ENCODE assay signal across 8 mouse cellular contexts in genomic region chr3:30601175-30601574, GRCm38 (mm10). TPM values are rescaled to one million over a fixed set of nuclear protein-coding genes. Genes with fewer than 3 reads are reported as not detected.
DNase-seq lines count a peak whose midpoint lies in the region; ATAC-seq and TF ChIP-seq lines count a peak whose summit lies in the region.

No protein-coding gene starts in this region.

- H3K4me2 ChIP-seq in intestine, postnatal 0 days (replicated peaks; ENCODE audit: low read depth) = peak overlapping the region; percentile 82
- peak overlapping the region; percentile 80 for H3K4me2 ChIP-seq in midbrain, embryonic 11.5 days

- no peaks in the 10 kb centered on the region for H3K9me3 ChIP-seq in intestine, postnatal 0 days (ENCODE audit: control insufficient read depth)
- no peaks in the 10 kb centered on the region for H3K9me3 ChIP-seq in midbrain, embryonic 11.5 days (ENCODE audit: control insufficient read depth, low read length)

- intact Hi-C loops in left cerebral cortex, postnatal 4 days (cut with DNase I) = loop anchor here (10.0 kb wide), 1 partner anchor 344 kb away; no protein-coding TSS in a partner anchor

- DNase-seq in frontal cortex, adult 2 months (ENCODE audit: extremely low spot score in 1 of 2, low spot score in 1 of 2) = peak; percentile 79 to 98
- DNase-seq in embryo, embryonic 11.5 days (ENCODE audit: low read depth, low spot score) = peak; percentile 79
- DNase-seq in left cerebral cortex, postnatal 4 days = peak; percentile 73
- DNase-seq in midbrain, embryonic 11.5 days (ENCODE audit: low spot score, missing footprints) = peak; percentile 99
- DNase-seq in right cerebral cortex, postnatal 4 days = peak; percentile 73

- ATAC-seq in frontal cortex, adult (ENCODE audit: low TSS enrichment) = no peak
- ATAC-seq in granulocyte monocyte progenitor cell, adult 5-6 weeks (replicated peaks; ENCODE audit: poor library complexity, severe bottlenecking) = peak; percentile 13
- peak; percentile 19 for ATAC-seq in intestine, postnatal 0 days
- peak; percentile 17 for ATAC-seq in midbrain, embryonic 11.5 days (ENCODE audit: low FRiP score)

- no peak for TF ChIP-seq CTCF in intestine, postnatal 0 days (IDR thresholded peaks at IDR 0.05; ENCODE audit: low read depth)

- H3K27me3 ChIP-seq in intestine, postnatal 0 days (replicated peaks; ENCODE audit: control insufficient read depth, insufficient read depth, low read length) = no peaks in the 10 kb centered on the region
- H3K27me3 ChIP-seq in midbrain, embryonic 11.5 days (ENCODE audit: control insufficient read depth, insufficient read depth, low read length) = no peaks in the 10 kb centered on the region

- peak overlapping the region; percentile 83 for H3K4me3 ChIP-seq in intestine, postnatal 0 days (ENCODE audit: low read depth, low read length)
- H3K4me3 ChIP-seq in midbrain, embryonic 11.5 days (ENCODE audit: low read depth, low read length) = peak overlapping the region; percentile 56

- under 1% methylated on average over 17 of the region's 17 CpGs for WGBS in intestine, postnatal 0 days
- under 1% methylated on average over 17 of the region's 17 CpGs for WGBS in midbrain, embryonic 11.5 days

- H3K4me1 ChIP-seq in intestine, postnatal 0 days (replicated peaks; ENCODE audit: control insufficient read depth, insufficient read depth, low read length) = no peaks in the 10 kb centered on the region
- peaks cover 8% of the 10 kb centered on the region for H3K4me1 ChIP-seq in midbrain, embryonic 11.5 days (ENCODE audit: control insufficient read depth, insufficient read depth, low read length)

- 0 out of 2 replicates have a peak overlapping the region, but pooled peaks have one; percentile 48 for H3K9ac ChIP-seq in intestine, postnatal 0 days (ENCODE audit: low read depth, low read length)
- no peak overlapping the region for H3K9ac ChIP-seq in midbrain, embryonic 11.5 days (ENCODE audit: low read length)

- H3K27ac ChIP-seq in intestine, postnatal 0 days (ENCODE audit: low read depth, low read length) = no peak overlapping the region
- H3K27ac ChIP-seq in midbrain, embryonic 11.5 days (ENCODE audit: low read depth, low read length) = no peak overlapping the region

- peaks cover 5% of the 10 kb centered on the region for H3K36me3 ChIP-seq in intestine, postnatal 0 days (ENCODE audit: control insufficient read depth, insufficient read depth)
- no peaks in the 10 kb centered on the region for H3K36me3 ChIP-seq in midbrain, embryonic 11.5 days (ENCODE audit: control insufficient read depth, insufficient read depth, low read length)

RNA-seq across cellular contexts. Expression of gene Mynn, which starts 0.7 kb away (rescaled TPM):
- polyA plus RNA-seq in frontal cortex, adult 2 months (2012; rRNA removed) = 11.6 and 14.7 TPM in 2 replicates
- 8.8 and 15.1 TPM in 2 replicates for total RNA-seq in granulocyte monocyte progenitor cell, adult 5-6 weeks (2014; fragmentation: Nextera tagmentation)
- total RNA-seq in granulocyte monocyte progenitor cell, adult 5-6 weeks (2017) = 21.8 and 29.6 TPM in 2 replicates
- 10.3 and 11.4 TPM in 2 replicates for polyA plus RNA-seq in intestine, postnatal 0 days (2015; fragmentation: Nextera tagmentation; extraction: Ambion mirVana)
- 10 to 100 TPM; 23.3 to 24.4 TPM for total RNA-seq in left cerebral cortex, postnatal 4 days (2021)
- polyA plus RNA-seq in midbrain, embryonic 11.5 days (2014; fragmentation: Nextera tagmentation; extraction: Ambion mirVana) = 37.5 and 38.7 TPM in 2 replicates

RNA-seq across cellular contexts. Expression of gene Actrt3, which starts 1.4 kb away (rescaled TPM):
- 0.62 and 0.74 TPM in 2 replicates for polyA plus RNA-seq in frontal cortex, adult 2 months (2012; rRNA removed)
- not detected in 2 replicates for total RNA-seq in granulocyte monocyte progenitor cell, adult 5-6 weeks (2014; fragmentation: Nextera tagmentation)
- total RNA-seq in granulocyte monocyte progenitor cell, adult 5-6 weeks (2017) = not detected in 2 replicates
- 0.12 TPM in 2 replicates for polyA plus RNA-seq in intestine, postnatal 0 days (2015; fragmentation: Nextera tagmentation; extraction: Ambion mirVana)
- 1 to 10 TPM; 1.0 to 1.5 TPM for total RNA-seq in left cerebral cortex, postnatal 4 days (2021)
- 0.15 TPM in 2 replicates for polyA plus RNA-seq in midbrain, embryonic 11.5 days (2014; fragmentation: Nextera tagmentation; extraction: Ambion mirVana)

RNA-seq across cellular contexts. Expression of gene Lrriq4, which starts 43.1 kb away (rescaled TPM):
- not detected in 2 replicates for polyA plus RNA-seq in frontal cortex, adult 2 months (2012; rRNA removed)
- not detected in 2 replicates for total RNA-seq in granulocyte monocyte progenitor cell, adult 5-6 weeks (2014; fragmentation: Nextera tagmentation)
- total RNA-seq in granulocyte monocyte progenitor cell, adult 5-6 weeks (2017) = not detected in 2 replicates
- polyA plus RNA-seq in intestine, postnatal 0 days (2015; fragmentation: Nextera tagmentation; extraction: Ambion mirVana) = not detected in 2 replicates
- total RNA-seq in left cerebral cortex, postnatal 4 days (2021) = not detected
- polyA plus RNA-seq in midbrain, embryonic 11.5 days (2014; fragmentation: Nextera tagmentation; extraction: Ambion mirVana) = not detected in 2 replicates

RNA-seq across cellular contexts. Expression of gene Lrrc34, which starts 46.5 kb away (rescaled TPM):
- 0.08 and 0.11 TPM in 2 replicates for polyA plus RNA-seq in frontal cortex, adult 2 months (2012; rRNA removed)
- total RNA-seq in granulocyte monocyte progenitor cell, adult 5-6 weeks (2014; fragmentation: Nextera tagmentation) = not detected in 2 replicates
- 0.56 TPM in 1 of 2 replicates, not detected in the other for total RNA-seq in granulocyte monocyte progenitor cell, adult 5-6 weeks (2017)
- 0.16 and 0.18 TPM in 2 replicates for polyA plus RNA-seq in intestine, postnatal 0 days (2015; fragmentation: Nextera tagmentation; extraction: Ambion mirVana)
- under 1 TPM in 1 of 2 experiments, not detected in 1; 0.58 TPM for total RNA-seq in left cerebral cortex, postnatal 4 days (2021)
- polyA plus RNA-seq in midbrain, embryonic 11.5 days (2014; fragmentation: Nextera tagmentation; extraction: Ambion mirVana) = 1.6 and 1.9 TPM in 2 replicates

RNA-seq across cellular contexts. Expression of gene Mecom, which starts 53.4 kb away (rescaled TPM):
- polyA plus RNA-seq in frontal cortex, adult 2 months (2012; rRNA removed) = 2.6 and 3.8 TPM in 2 replicates
- 1.9 TPM in 1 of 2 replicates, not detected in the other for total RNA-seq in granulocyte monocyte progenitor cell, adult 5-6 weeks (2014; fragmentation: Nextera tagmentation)
- 0.72 and 0.90 TPM in 2 replicates for total RNA-seq in granulocyte monocyte progenitor cell, adult 5-6 weeks (2017)
- polyA plus RNA-seq in intestine, postnatal 0 days (2015; fragmentation: Nextera tagmentation; extraction: Ambion mirVana) = 7.7 and 9.4 TPM in 2 replicates
- total RNA-seq in left cerebral cortex, postnatal 4 days (2021) = 1 to 10 TPM; 5.3 to 6.0 TPM
- polyA plus RNA-seq in midbrain, embryonic 11.5 days (2014; fragmentation: Nextera tagmentation; extraction: Ambion mirVana) = 32.7 and 37.1 TPM in 2 replicates
